Mouse (Mus musculus) embryo, embryonic 9.5 days (tissue): ENCODE measurements around the gene Erf.

ENCODE experiments used
- DNase-seq: peaks from one replicate; pipeline ENCODE4 v3.0.0-alpha.2; 2017; ENCODE audit errors: extremely low spot score

Gene Erf

GRCm38 (mm10) chr7:25281166-25281733 is 30.7 kb upstream of the Erf start:
- DNase-seq = no peak

- DNase-seq = peak; percentile 50
Observed at GRCm38 (mm10) chr7:25279861-25280791, 29.6 kb upstream of the Erf start.

- DNase-seq = peak; percentile 88
Observed at GRCm38 (mm10) chr7:25279076-25279860, 28.7 kb upstream of the Erf start.

- DNase-seq = peak; percentile 91
Observed at GRCm38 (mm10) chr7:25278341-25279075, 27.9 kb upstream of the Erf start.

GRCm38 (mm10) chr7:25277998-25278340 is 27.4 kb upstream of the Erf start:
- DNase-seq = no peak

- DNase-seq = no peak
Observed at GRCm38 (mm10) chr7:25277405-25277804, 26.8 kb upstream of the Erf start.

- no peak for DNase-seq
Observed at GRCm38 (mm10) chr7:25275555-25276298, 25.2 kb upstream of the Erf start.

GRCm38 (mm10) chr7:25274996-25275395 is 24.4 kb upstream of the Erf start:
- no peak for DNase-seq

- no peak for DNase-seq
Observed at GRCm38 (mm10) chr7:25274571-25274970, 24.0 kb upstream of the Erf start.

- no peak for DNase-seq
Observed at GRCm38 (mm10) chr7:25273259-25274241, 23.0 kb upstream of the Erf start.

GRCm38 (mm10) chr7:25272445-25273258 is 22.1 kb upstream of the Erf start:
- no peak for DNase-seq

- no peak for DNase-seq
Observed at GRCm38 (mm10) chr7:25271651-25272444, 21.3 kb upstream of the Erf start.

- no peak for DNase-seq
Observed at GRCm38 (mm10) chr7:25270652-25271633, 20.4 kb upstream of the Erf start.

- no peak for DNase-seq
Observed at GRCm38 (mm10) chr7:25269545-25270271, 19.1 kb upstream of the Erf start.

GRCm38 (mm10) chr7:25269029-25269428 is 18.5 kb upstream of the Erf start:
- no peak for DNase-seq

GRCm38 (mm10) chr7:25268588-25268987 is 18.0 kb upstream of the Erf start:
- no peak for DNase-seq
